12 mouse cellular contexts compared by ENCODE assay signal in the genomic region with DNA sequence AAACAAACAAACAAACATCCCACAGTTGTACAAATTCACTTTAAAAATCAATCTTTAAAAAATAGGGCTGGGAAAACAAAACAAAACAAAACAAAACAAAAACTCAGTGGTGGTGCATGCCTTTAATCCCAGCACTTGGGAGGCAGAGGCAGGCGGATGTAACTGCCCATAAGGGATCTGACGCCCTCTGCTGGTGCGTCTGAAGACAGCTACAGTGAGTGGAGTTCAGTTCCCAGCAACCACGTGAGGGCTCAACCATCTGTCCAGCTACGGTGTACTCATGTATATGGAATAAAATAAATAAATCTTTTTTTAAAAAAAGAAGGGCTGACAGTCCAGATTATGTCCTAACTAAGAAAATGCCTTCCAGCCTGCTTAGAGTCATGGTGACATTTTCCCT. TPM values are rescaled to one million over a fixed set of nuclear protein-coding genes. Genes with fewer than 3 reads are reported as not detected.
A peak's percentile ranks its signal among the peaks of the same experiment; 100 is the strongest.
DNase-seq lines count a peak whose midpoint lies in the region; ATAC-seq and TF ChIP-seq lines count a peak whose summit lies in the region.
"Had no signal": no experiment of that assay in that cellular context is flagged by ENCODE, and none has a peak within 500 bp of the region (broad histone marks: within the 10 kb centered on the region; RNA-seq: fewer than 3 reads in every experiment).

No protein-coding gene starts in this region.

- 69% methylated on average over 5 of the region's 5 CpGs for WGBS in hindbrain, postnatal 0 days
- WGBS in hindbrain, embryonic 16.5 days: 71% methylated on average over 5 of the region's 5 CpGs

- DNase-seq in hindbrain, postnatal 0 days (ENCODE audit: low spot score): no peak
- DNase-seq in CD4-positive, CD25-positive, alpha-beta regulatory T cell, adult 2 months (ENCODE audit: low read depth, low spot score): peak; percentile 74
- peak; percentile 54 for DNase-seq in c-Kit-positive CD71-positive TER-119-positive erythroid progenitor cells, embryonic 14.5 days (ENCODE audit: low spot score)
- no peak for DNase-seq in cerebellum, adult 11 months
- no peak for DNase-seq in right cerebral cortex, postnatal 4 days
- DNase-seq in embryo, embryonic 11 days: no peak
- DNase-seq: cerebellum, adult 18-20 months; lung, postnatal 4 days had no signal

- no peak overlapping the region for H3K27ac ChIP-seq in hindbrain, postnatal 0 days
- H3K27ac ChIP-seq in hindbrain, embryonic 16.5 days (ENCODE audit: low read depth, low read length): no peak overlapping the region
- H3K27ac ChIP-seq: hindbrain, embryonic 15.5 days had no signal

- no peaks in the 10 kb centered on the region for H3K36me3 ChIP-seq in hindbrain, postnatal 0 days (ENCODE audit: insufficient read depth, low read length)
- H3K36me3 ChIP-seq in hindbrain, embryonic 16.5 days (ENCODE audit: control insufficient read depth, insufficient read depth, low read length): no peaks in the 10 kb centered on the region
- H3K36me3 ChIP-seq: hindbrain, embryonic 15.5 days had no signal

- H3K4me2 ChIP-seq in hindbrain, postnatal 0 days (ENCODE audit: low read depth, low read length): no peak overlapping the region
- no peak overlapping the region for H3K4me2 ChIP-seq in hindbrain, embryonic 16.5 days (ENCODE audit: low read length)
- H3K4me2 ChIP-seq: hindbrain, embryonic 15.5 days had no signal

- H3K27me3 ChIP-seq in hindbrain, postnatal 0 days (ENCODE audit: insufficient read depth, low read length): no peaks in the 10 kb centered on the region
- no peaks in the 10 kb centered on the region for H3K27me3 ChIP-seq in hindbrain, embryonic 16.5 days (replicated peaks; ENCODE audit: control insufficient read depth, insufficient read depth, low read length)
- H3K27me3 ChIP-seq: hindbrain, embryonic 15.5 days had no signal

- no peaks in the 10 kb centered on the region for H3K4me1 ChIP-seq in hindbrain, postnatal 0 days (ENCODE audit: insufficient read depth, low read length)
- no peaks in the 10 kb centered on the region for H3K4me1 ChIP-seq in hindbrain, embryonic 16.5 days (ENCODE audit: control insufficient read depth, insufficient read depth, low read depth, low read length)
- H3K4me1 ChIP-seq: hindbrain, embryonic 15.5 days had no signal

- H3K9me3 ChIP-seq in hindbrain, postnatal 0 days (ENCODE audit: low read length): no peaks in the 10 kb centered on the region
- H3K9me3 ChIP-seq in hindbrain, embryonic 16.5 days (ENCODE audit: control insufficient read depth, low read length): no peaks in the 10 kb centered on the region
- H3K9me3 ChIP-seq: hindbrain, embryonic 15.5 days had no signal

- ATAC-seq in hindbrain, postnatal 0 days: no peak
- no peak for ATAC-seq in hindbrain, embryonic 16.5 days
- ATAC-seq in megakaryocyte-erythroid progenitor cell, adult 5-6 weeks (replicated peaks; ENCODE audit: low FRiP score, low TSS enrichment, poor library complexity, severe bottlenecking): 0 out of 2 replicates have a peak, but pooled peaks have one; percentile 65

- TF ChIP-seq CTCF in hindbrain, postnatal 0 days (IDR thresholded peaks at IDR 0.05; ENCODE audit: low read depth): 0 out of 2 replicates have a peak, but pooled peaks have one; percentile 17

- H3K9ac ChIP-seq in hindbrain, postnatal 0 days (replicated peaks; ENCODE audit: low read length): no peak overlapping the region
- no peak overlapping the region for H3K9ac ChIP-seq in hindbrain, embryonic 16.5 days (ENCODE audit: low read depth, low read length)
- H3K9ac ChIP-seq: hindbrain, embryonic 15.5 days had no signal

- no peak overlapping the region for H3K4me3 ChIP-seq in hindbrain, postnatal 0 days (ENCODE audit: low read length)
- no peak overlapping the region for H3K4me3 ChIP-seq in hindbrain, embryonic 16.5 days (ENCODE audit: low read length)
- H3K4me3 ChIP-seq: erythroblast, embryonic 14.5 days; hindbrain, embryonic 15.5 days had no signal

RNA-seq across cellular contexts. Expression of a gene that starts 18.9 kb away (rescaled TPM):
- total RNA-seq in hindbrain, postnatal 0 days (2014; rRNA removed): 3.9 and 6.2 TPM in 2 replicates
- polyA plus RNA-seq in hindbrain, postnatal 0 days (2015; fragmentation: Nextera tagmentation; extraction: Ambion mirVana): 12.0 and 13.1 TPM in 2 replicates
- polyA plus RNA-seq in hindbrain, embryonic 16.5 days (2015; fragmentation: Nextera tagmentation; extraction: Ambion mirVana): 13.5 and 14.1 TPM in 2 replicates
- 26.8 and 41.3 TPM in 2 replicates for total RNA-seq in megakaryocyte-erythroid progenitor cell, adult 5-6 weeks (2014; fragmentation: Nextera tagmentation)
- total RNA-seq in megakaryocyte-erythroid progenitor cell, adult 5-6 weeks (2017): 23.1 and 28.5 TPM in 2 replicates

RNA-seq across cellular contexts. Expression of a gene that starts 20.3 kb away (rescaled TPM):
- total RNA-seq in hindbrain, postnatal 0 days (2014; rRNA removed): 120 and 124 TPM in 2 replicates
- 81.7 and 86.5 TPM in 2 replicates for polyA plus RNA-seq in hindbrain, postnatal 0 days (2015; fragmentation: Nextera tagmentation; extraction: Ambion mirVana)
- 106 and 108 TPM in 2 replicates for polyA plus RNA-seq in hindbrain, embryonic 16.5 days (2015; fragmentation: Nextera tagmentation; extraction: Ambion mirVana)
- total RNA-seq in megakaryocyte-erythroid progenitor cell, adult 5-6 weeks (2014; fragmentation: Nextera tagmentation): 9.8 and 13.1 TPM in 2 replicates
- 25.9 and 28.0 TPM in 2 replicates for total RNA-seq in megakaryocyte-erythroid progenitor cell, adult 5-6 weeks (2017)

RNA-seq across cellular contexts. Expression of a gene that starts 29.2 kb away (rescaled TPM):
- 40.9 and 43.1 TPM in 2 replicates for total RNA-seq in hindbrain, postnatal 0 days (2014; rRNA removed)
- polyA plus RNA-seq in hindbrain, postnatal 0 days (2015; fragmentation: Nextera tagmentation; extraction: Ambion mirVana): 168 and 171 TPM in 2 replicates
- polyA plus RNA-seq in hindbrain, embryonic 16.5 days (2015; fragmentation: Nextera tagmentation; extraction: Ambion mirVana): 150 and 173 TPM in 2 replicates
- total RNA-seq in megakaryocyte-erythroid progenitor cell, adult 5-6 weeks (2014; fragmentation: Nextera tagmentation): 38.1 and 68.1 TPM in 2 replicates
- total RNA-seq in megakaryocyte-erythroid progenitor cell, adult 5-6 weeks (2017): 39.4 and 68.8 TPM in 2 replicates

RNA-seq across cellular contexts. Expression of a gene that starts 34.6 kb away (rescaled TPM):
- total RNA-seq in hindbrain, postnatal 0 days (2014; rRNA removed): 11.9 and 13.6 TPM in 2 replicates
- polyA plus RNA-seq in hindbrain, postnatal 0 days (2015; fragmentation: Nextera tagmentation; extraction: Ambion mirVana): 82.3 and 93.9 TPM in 2 replicates
- 76.2 and 82.2 TPM in 2 replicates for polyA plus RNA-seq in hindbrain, embryonic 16.5 days (2015; fragmentation: Nextera tagmentation; extraction: Ambion mirVana)
- total RNA-seq in megakaryocyte-erythroid progenitor cell, adult 5-6 weeks (2014; fragmentation: Nextera tagmentation): 119 and 145 TPM in 2 replicates
- total RNA-seq in megakaryocyte-erythroid progenitor cell, adult 5-6 weeks (2017): 135 and 162 TPM in 2 replicates

Comparison
In these comparisons a context has a peak if more than half of its experiments do, and no peak if none do; other contexts are left out.
1. DNase-seq: peak in CD4-positive, CD25-positive, alpha-beta regulatory T cell, adult 2 months (single experiment) and c-Kit-positive CD71-positive TER-119-positive erythroid progenitor cells, embryonic 14.5 days (single experiment); none in hindbrain, postnatal 0 days (single experiment), cerebellum, adult 11 months (single experiment), right cerebral cortex, postnatal 4 days (single experiment) and embryo, embryonic 11 days (single experiment).